Comparison of ENCODE assay signal across 12 mouse cellular contexts in the genomic region with DNA sequence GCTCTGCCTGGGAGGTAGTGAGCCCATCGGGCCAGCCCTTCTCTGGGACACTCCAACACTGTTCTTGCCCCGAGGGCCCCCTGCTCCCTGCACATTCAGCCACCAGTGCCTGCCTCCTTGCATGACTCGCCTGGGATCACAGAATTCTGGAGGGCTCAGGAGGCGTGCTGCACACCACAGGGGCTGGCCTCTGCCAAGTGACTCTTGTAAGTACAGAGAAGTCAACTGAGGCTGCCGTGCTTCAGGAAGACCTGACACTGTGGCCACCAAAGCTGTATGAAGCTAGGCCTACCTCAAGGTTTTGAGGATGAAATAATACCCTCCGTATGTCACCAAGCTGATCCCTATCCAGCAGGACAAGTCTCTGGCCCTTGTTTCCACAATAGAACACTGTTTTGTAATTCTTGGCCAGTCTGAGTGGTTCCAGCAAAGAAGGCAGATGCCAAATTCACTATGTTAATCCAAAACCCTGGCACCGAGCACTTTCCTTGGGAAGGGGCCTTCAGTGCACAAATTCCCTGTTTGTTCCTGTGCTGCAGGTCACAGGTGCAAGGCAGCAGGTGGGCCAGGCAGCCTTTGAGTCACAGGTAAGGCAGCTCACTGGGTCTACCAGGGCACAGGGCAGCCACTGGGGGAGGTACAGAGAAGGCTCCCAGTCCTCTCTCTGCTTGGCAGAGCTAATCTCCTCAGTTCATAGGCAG. TPM values are rescaled to one million over a fixed set of nuclear protein-coding genes. Genes with fewer than 3 reads are reported as not detected.
DNase-seq lines count a peak whose midpoint lies in the region; ATAC-seq and TF ChIP-seq lines count a peak whose summit lies in the region.
"Had no signal": no experiment of that assay in that cellular context is flagged by ENCODE, and none has a peak within 500 bp of the region (broad histone marks: within the 10 kb centered on the region; RNA-seq: fewer than 3 reads in every experiment).

No protein-coding gene starts in this region.

- H3K27ac ChIP-seq in liver, adult 2 months (replicated peaks; ENCODE audit: insufficient read depth, low read depth, low read length): 0 out of 2 replicates have a peak overlapping the region, but pooled peaks have one; percentile 1
- H3K27ac ChIP-seq in liver, embryonic 12.5 days: no peak overlapping the region
- peak overlapping the region; percentile 26; the same call in 1 of the 2 replicates for H3K27ac ChIP-seq in midbrain, postnatal 0 days (ENCODE audit: low read depth, low read length)

- ATAC-seq in liver, embryonic 12.5 days: no peak
- ATAC-seq in midbrain, postnatal 0 days (ENCODE audit: low FRiP score): 0 out of 2 replicates have a peak, but pooled peaks have one; percentile 22

- H3K79me2 ChIP-seq in liver, adult 2 months (ENCODE audit: control insufficient read depth, insufficient read depth, low read length): no peaks in the 10 kb centered on the region

- no peak overlapping the region for H3K4me3 ChIP-seq in liver, adult 2 months (ENCODE audit: insufficient read depth, low read depth, low read length)
- no peak overlapping the region for H3K4me3 ChIP-seq in liver, embryonic 12.5 days
- no peak overlapping the region for H3K4me3 ChIP-seq in midbrain, postnatal 0 days (ENCODE audit: low read depth, low read length)
- H3K4me3 ChIP-seq: erythroblast, embryonic 14.5 days; megakaryocyte, embryonic 14.5 days had no signal

- no peaks in the 10 kb centered on the region for H3K36me3 ChIP-seq in liver, adult 2 months (ENCODE audit: control insufficient read depth, insufficient read depth, low read length)
- no peaks in the 10 kb centered on the region for H3K36me3 ChIP-seq in liver, embryonic 12.5 days
- H3K36me3 ChIP-seq in midbrain, postnatal 0 days (ENCODE audit: insufficient read depth, low read length): no peaks in the 10 kb centered on the region

- intact Hi-C loops in heart, postnatal 14 days (cut with DNase I): no loop called here

- no peak for TF ChIP-seq POLR2A in liver, adult 2 months (IDR thresholded peaks at IDR 0.05; ENCODE audit: extremely low read depth, insufficient read depth, low read length)

- TF ChIP-seq CTCF in liver, adult 2 months (IDR thresholded peaks at IDR 0.05; ENCODE audit: low read depth, low read length): no peak
- no peak for TF ChIP-seq CTCF in midbrain, postnatal 0 days (IDR thresholded peaks at IDR 0.05)

- H3K9me3 ChIP-seq in liver, embryonic 12.5 days (replicated peaks): no peaks in the 10 kb centered on the region
- H3K9me3 ChIP-seq in midbrain, postnatal 0 days (ENCODE audit: low read length): no peaks in the 10 kb centered on the region

- no peak overlapping the region for H3K4me2 ChIP-seq in liver, embryonic 12.5 days
- no peak overlapping the region for H3K4me2 ChIP-seq in midbrain, postnatal 0 days (ENCODE audit: low read depth, low read length, poor library complexity, severe bottlenecking)

- no peak overlapping the region for H3K9ac ChIP-seq in liver, adult 2 months (ENCODE audit: low read depth, low read length)
- no peak overlapping the region for H3K9ac ChIP-seq in liver, embryonic 12.5 days
- H3K9ac ChIP-seq in midbrain, postnatal 0 days (replicated peaks; ENCODE audit: low read length, poor library complexity, severe bottlenecking): no peak overlapping the region

- no peaks in the 10 kb centered on the region for H3K27me3 ChIP-seq in liver, adult 2 months (ENCODE audit: control insufficient read depth, insufficient read depth, low read length)
- H3K27me3 ChIP-seq in liver, embryonic 12.5 days (replicated peaks): no peaks in the 10 kb centered on the region
- H3K27me3 ChIP-seq in midbrain, postnatal 0 days (ENCODE audit: insufficient read depth, low read length): no peaks in the 10 kb centered on the region

- DNase-seq in heart, adult 11 months: peak; percentile 91
- DNase-seq in heart, postnatal 14 days: no peak
- peak; percentile 31 for DNase-seq in liver, adult 2 months (ENCODE audit: extremely low read depth, low read depth, low spot score)
- peak; percentile 74 for DNase-seq in cerebellum, postnatal 14 days
- peak; percentile 68 for DNase-seq in midbrain, postnatal 0 days (ENCODE audit: low spot score)
- no peak for DNase-seq in thymus, postnatal 36 days
- DNase-seq in gastrocnemius, postnatal 4 days (ENCODE audit: low spot score in 2 of 2): no peak
- DNase-seq: liver; thymus, postnatal 14 days had no signal

- 65% methylated on average over 7 of the region's 7 CpGs for WGBS in liver, adult 2 months
- 50% methylated on average over 7 of the region's 7 CpGs for WGBS in liver, embryonic 12.5 days (ENCODE audit: insufficient replicate concordance)
- WGBS in midbrain, postnatal 0 days: 48% methylated on average over 7 of the region's 7 CpGs

- H3K4me1 ChIP-seq in liver, adult 2 months (ENCODE audit: control insufficient read depth, insufficient read depth, low read length): no peaks in the 10 kb centered on the region
- H3K4me1 ChIP-seq in liver, embryonic 12.5 days: no peaks in the 10 kb centered on the region
- 0 out of 2 replicates have a peak, but pooled peaks cover 3% of the 10 kb centered on the region for H3K4me1 ChIP-seq in midbrain, postnatal 0 days (ENCODE audit: insufficient read depth, low read length)

RNA-seq across cellular contexts. Expression of gene Ccdc13, which starts 19.3 kb away (rescaled TPM):
- total RNA-seq in heart, postnatal 14 days (2021): under 1 TPM in 1 of 2 experiments, not detected in 1; 0.38 TPM
- not detected in 2 replicates for total RNA-seq in liver, adult 2 months (2014; rRNA removed)
- polyA plus RNA-seq in liver, adult 2 months (2012; rRNA removed): not detected in 2 replicates
- not detected in 2 replicates for polyA plus RNA-seq in liver, embryonic 12.5 days (2016; fragmentation: Nextera tagmentation; extraction: Ambion mirVana)
- 2.8 and 3.0 TPM in 2 replicates for total RNA-seq in midbrain, postnatal 0 days (2014; rRNA removed)
- 4.1 and 4.8 TPM in 2 replicates for polyA plus RNA-seq in midbrain, postnatal 0 days (2015; fragmentation: Nextera tagmentation; extraction: Ambion mirVana)
- under 1 TPM in 1 of 2 experiments, not detected in 1; 0.88 TPM for total RNA-seq in gastrocnemius, postnatal 4 days (2021)
- polyA plus RNA-seq: erythroblast, embryonic 14.5 days had no signal

RNA-seq across cellular contexts. Expression of gene Hhatl, which starts 27.6 kb away (rescaled TPM):
- total RNA-seq in heart, postnatal 14 days (2021): 100 to 1,000 TPM; 118 to 123 TPM
- 0.07 TPM in 1 of 2 replicates, not detected in the other for total RNA-seq in liver, adult 2 months (2014; rRNA removed)
- polyA plus RNA-seq in liver, adult 2 months (2012; rRNA removed): not detected in 2 replicates
- polyA plus RNA-seq in liver, embryonic 12.5 days (2016; fragmentation: Nextera tagmentation; extraction: Ambion mirVana): not detected in 2 replicates
- total RNA-seq in midbrain, postnatal 0 days (2014; rRNA removed): 1.2 and 1.5 TPM in 2 replicates
- polyA plus RNA-seq in midbrain, postnatal 0 days (2015; fragmentation: Nextera tagmentation; extraction: Ambion mirVana): 0.64 and 0.99 TPM in 2 replicates
- 100 to 1,000 TPM; 164 to 169 TPM for total RNA-seq in gastrocnemius, postnatal 4 days (2021)
- polyA plus RNA-seq: erythroblast, embryonic 14.5 days had no signal

RNA-seq across cellular contexts. Expression of gene Higd1a, which starts 38.2 kb away (rescaled TPM):
- total RNA-seq in heart, postnatal 14 days (2021): 100 to 1,000 TPM; 203 to 224 TPM
- 45.6 and 65.6 TPM in 2 replicates for total RNA-seq in liver, adult 2 months (2014; rRNA removed)
- polyA plus RNA-seq in liver, adult 2 months (2012; rRNA removed): 14.7 and 20.2 TPM in 2 replicates
- 135 and 145 TPM in 2 replicates for polyA plus RNA-seq in liver, embryonic 12.5 days (2016; fragmentation: Nextera tagmentation; extraction: Ambion mirVana)
- 30.6 and 42.8 TPM in 2 replicates for total RNA-seq in midbrain, postnatal 0 days (2014; rRNA removed)
- 179 and 182 TPM in 2 replicates for polyA plus RNA-seq in midbrain, postnatal 0 days (2015; fragmentation: Nextera tagmentation; extraction: Ambion mirVana)
- total RNA-seq in gastrocnemius, postnatal 4 days (2021): 10 to 100 TPM; 61.4 to 67.0 TPM

RNA-seq across cellular contexts. Expression of gene Klhl40, which starts 42.5 kb away (rescaled TPM):
- 1 to 10 TPM; 6.7 to 6.8 TPM for total RNA-seq in heart, postnatal 14 days (2021)
- 0.18 TPM in 1 of 2 replicates, not detected in the other for total RNA-seq in liver, adult 2 months (2014; rRNA removed)
- not detected in 2 replicates for polyA plus RNA-seq in liver, adult 2 months (2012; rRNA removed)
- 0.06 and 0.26 TPM in 2 replicates for polyA plus RNA-seq in liver, embryonic 12.5 days (2016; fragmentation: Nextera tagmentation; extraction: Ambion mirVana)
- total RNA-seq in midbrain, postnatal 0 days (2014; rRNA removed): 1.3 and 1.7 TPM in 2 replicates
- 2.9 and 3.2 TPM in 2 replicates for polyA plus RNA-seq in midbrain, postnatal 0 days (2015; fragmentation: Nextera tagmentation; extraction: Ambion mirVana)
- 100 to 1,000 TPM; 143 TPM for total RNA-seq in gastrocnemius, postnatal 4 days (2021)
- polyA plus RNA-seq: erythroblast, embryonic 14.5 days had no signal

Comparison
In these comparisons a context has a peak if more than half of its experiments do, and no peak if none do; other contexts are left out.
1. DNase-seq: peak in heart, adult 11 months (single experiment), liver, adult 2 months (single experiment), cerebellum, postnatal 14 days (2 of 2) and midbrain, postnatal 0 days (single experiment); none in heart, postnatal 14 days (0 of 2), thymus, postnatal 36 days (0 of 2) and gastrocnemius, postnatal 4 days (0 of 2).
2. RNA of gene Hhatl, which starts 27.6 kb away (total RNA-seq): 164 to 169 TPM in gastrocnemius, postnatal 4 days and 118 to 123 TPM in heart, postnatal 14 days; 1.2 to 1.5 TPM in midbrain, postnatal 0 days and 0.07 TPM in liver, adult 2 months; every median in the first group is over 10 times any median in the second.